In the genomic region with DNA sequence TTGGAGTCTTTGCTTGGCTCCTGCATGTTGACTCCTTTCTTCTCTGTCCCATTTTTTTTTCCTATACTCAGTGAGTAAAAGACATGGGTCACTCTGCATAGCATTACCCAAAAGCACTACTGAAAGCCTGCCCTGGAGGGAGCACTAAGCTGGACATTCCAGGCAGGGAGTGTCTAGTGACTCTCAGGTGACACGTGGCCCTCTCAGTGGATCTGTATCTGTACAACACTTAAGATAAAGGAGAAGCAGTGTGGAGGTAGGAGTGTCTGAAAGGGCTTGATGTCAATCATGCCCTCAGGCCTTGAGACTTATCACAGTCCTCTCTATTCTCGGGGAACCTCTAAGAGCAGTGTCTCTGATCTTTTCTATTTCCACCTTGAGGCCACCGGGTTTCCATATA, we compare ENCODE assay signal across 22 mouse cellular contexts. TPM values are rescaled to one million over a fixed set of nuclear protein-coding genes. Genes with fewer than 3 reads are reported as not detected.
"Had no signal": no experiment of that assay in that cellular context is flagged by ENCODE, and none has a peak within 500 bp of the region (broad histone marks: within the 10 kb centered on the region; RNA-seq: fewer than 3 reads in every experiment).

No protein-coding gene starts in this region.

- H3K9me3 ChIP-seq: midbrain, embryonic 10.5 days; midbrain, embryonic 12.5 days; neural tube, embryonic 13.5 days; neural tube, embryonic 15.5 days had no signal

- DNase-seq: lung, adult 18-20 months; lung, embryonic 14.5 days; lung, postnatal 10 days; lung, postnatal 4 days; midbrain, embryonic 14.5 days; retina, postnatal 1 day; right cerebral cortex, adult 18-20 months; right cerebral cortex, postnatal 25 days; right cerebral cortex, postnatal 4 days; spleen, adult 18-20 months; thymus, adult 18-20 months; thymus, postnatal 14 days; thymus, postnatal 36 days had no signal

- ATAC-seq: midbrain, embryonic 16.5 days had no signal

- H3K4me1 ChIP-seq: midbrain, embryonic 10.5 days; midbrain, embryonic 12.5 days; neural tube, embryonic 13.5 days; neural tube, embryonic 15.5 days had no signal

- H3K27me3 ChIP-seq: midbrain, embryonic 12.5 days; neural tube, embryonic 13.5 days; neural tube, embryonic 15.5 days had no signal

- H3K9ac ChIP-seq: lung, embryonic 14.5 days; midbrain, embryonic 12.5 days; neural tube, embryonic 13.5 days; neural tube, embryonic 15.5 days had no signal

- H3K4me2 ChIP-seq: lung, embryonic 14.5 days; midbrain, embryonic 12.5 days; neural tube, embryonic 13.5 days; neural tube, embryonic 15.5 days had no signal

- H3K27ac ChIP-seq: midbrain, embryonic 10.5 days; midbrain, embryonic 12.5 days; neural tube, embryonic 13.5 days; neural tube, embryonic 15.5 days had no signal

- H3K4me3 ChIP-seq: midbrain, embryonic 10.5 days; midbrain, embryonic 12.5 days; myocyte; neural tube, embryonic 13.5 days; neural tube, embryonic 15.5 days had no signal

- H3K36me3 ChIP-seq: midbrain, embryonic 10.5 days; midbrain, embryonic 12.5 days had no signal

RNA-seq across cellular contexts. Expression of a gene that starts 25.9 kb away (rescaled TPM):
- polyA plus RNA-seq: lung, embryonic 16.5 days; myocyte; small intestine, adult 2 months; thymus, postnatal 0 days had no signal
